Mouse (Mus musculus): ENCODE data around the gene Scgb1b12. TPM values are rescaled to one million over a fixed set of nuclear protein-coding genes. Genes with fewer than 3 reads are reported as not detected.

Scgb1b12 gene
- not detected in 2 replicates for polyA plus RNA-seq (2012; rRNA removed)

DNA sequence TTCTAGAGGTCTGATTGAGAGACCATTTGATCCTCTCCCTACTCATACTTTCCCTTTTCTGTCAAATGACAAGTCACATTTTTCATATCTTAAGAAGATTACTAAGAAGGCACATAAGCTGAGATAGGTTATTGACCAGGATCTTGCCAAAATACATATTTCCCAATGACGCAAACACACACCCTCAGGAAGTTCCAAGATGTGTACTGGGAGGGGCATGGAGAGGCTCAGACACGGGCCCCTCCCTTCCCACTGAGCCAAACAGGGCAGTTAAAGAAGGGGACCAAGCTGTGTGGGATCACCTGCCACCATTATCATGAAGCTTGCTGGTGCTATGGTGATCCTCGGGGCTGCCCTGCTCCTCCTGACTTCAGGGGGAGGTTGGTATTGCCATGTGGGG, at the start of gene Scgb1b12:
TSS of gene Scgb1b12 (plus strand) at position 301 of the 400 bp plus-strand sequence.

DNA sequence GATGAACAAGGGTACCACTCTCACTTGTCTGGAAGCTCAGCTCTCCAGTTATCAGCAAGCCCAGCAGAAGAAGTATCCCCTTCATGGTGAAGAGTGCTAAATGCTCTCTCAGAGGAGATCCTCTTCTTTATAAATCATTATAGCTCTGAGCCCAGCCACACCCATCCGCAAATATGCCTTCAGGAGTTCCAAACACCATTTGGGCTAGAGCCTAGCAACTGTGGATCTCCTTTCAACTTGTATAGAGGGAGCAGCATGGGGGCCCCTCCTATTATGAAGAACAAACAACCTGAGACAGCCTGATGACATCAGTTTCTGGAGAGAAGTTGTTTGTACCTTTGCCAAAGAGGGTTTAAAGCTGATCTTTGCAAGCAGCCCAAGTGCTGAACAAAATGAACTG, 6.8 kb upstream of the Scgb1b12 start, which contains the start of gene Scgb2b12:
TSS of gene Scgb2b12 (minus strand) at position 101 of the 400 bp plus-strand sequence.

Other genes starting within 250 kb of the Scgb1b12 start
- gene Scgb1b10, start 233.3 kb upstream of the Scgb1b12 start, polyA plus RNA-seq (2012; rRNA removed): not detected in 2 replicates
- not detected in 2 replicates for gene Scgb2b11, start 123.0 kb upstream of the Scgb1b12 start, polyA plus RNA-seq (2012; rRNA removed)
- not detected in 2 replicates for gene Scgb1b11, start 111.3 kb upstream of the Scgb1b12 start, polyA plus RNA-seq (2012; rRNA removed)
- not detected in 2 replicates for gene Scgb2b12, start 6.9 kb upstream of the Scgb1b12 start, polyA plus RNA-seq (2012; rRNA removed)
- not detected in 2 replicates for gene Scgb1b29, start 107.4 kb downstream of the Scgb1b12 start, polyA plus RNA-seq (2012; rRNA removed)